Comparison of ENCODE assay signal across 21 mouse cellular contexts in genomic region chr2:105495796-105496195, GRCm38 (mm10).
A peak's percentile ranks its signal among the peaks of the same experiment; 100 is the strongest.
DNase-seq lines count a peak whose midpoint lies in the region; ATAC-seq lines count a peak whose summit lies in the region.
"Had no signal": no experiment of that assay in that cellular context is flagged by ENCODE, and none has a peak within 500 bp of the region (broad histone marks: within the 10 kb centered on the region; RNA-seq: fewer than 3 reads in every experiment).

No protein-coding gene starts in this region.

- H3K27me3 ChIP-seq in forebrain, embryonic 11.5 days (ENCODE audit: control insufficient read depth, insufficient read depth, low read length): no peaks in the 10 kb centered on the region
- H3K27me3 ChIP-seq in forebrain, embryonic 12.5 days: no peaks in the 10 kb centered on the region
- H3K27me3 ChIP-seq in kidney, embryonic 16.5 days (ENCODE audit: insufficient read depth, low read length): no peaks in the 10 kb centered on the region
- H3K27me3 ChIP-seq: embryonic facial prominence, embryonic 15.5 days; hindbrain, embryonic 13.5 days; limb, embryonic 15.5 days; midbrain, embryonic 12.5 days had no signal

- no peak for ATAC-seq in forebrain, embryonic 11.5 days (replicated peaks; ENCODE audit: low FRiP score)
- no peak for ATAC-seq in forebrain, embryonic 12.5 days (ENCODE audit: low FRiP score)
- no peak for ATAC-seq in kidney, embryonic 16.5 days (ENCODE audit: low FRiP score, low TSS enrichment)
- ATAC-seq: inflammation-experienced regulatory T-cells, adult 6 months; liver, postnatal 0 days had no signal

- DNase-seq in forebrain, embryonic 11.5 days (ENCODE audit: low spot score): peak; percentile 33
- DNase-seq in kidney, adult 11 months: peak; percentile 74
- peak; percentile 84 to 89 for DNase-seq in kidney, adult 8-10 months
- DNase-seq in kidney, postnatal 25 days: peak; percentile 90 to 91
- DNase-seq in thymus, postnatal 25 days: no peak
- DNase-seq: adrenal gland, postnatal 36 days; cerebellum, adult 8-10 months; gastrocnemius, adult 2 months; liver, postnatal 0 days; lung, postnatal 10 days; right cerebral cortex, postnatal 4 days; thymus, postnatal 14 days had no signal

- H3K36me3 ChIP-seq in forebrain, embryonic 11.5 days (ENCODE audit: control insufficient read depth, insufficient read depth, low read length): no peaks in the 10 kb centered on the region
- H3K36me3 ChIP-seq in forebrain, embryonic 12.5 days (replicated peaks): no peaks in the 10 kb centered on the region
- H3K36me3 ChIP-seq in kidney, embryonic 16.5 days (ENCODE audit: insufficient read depth, low read length): no peaks in the 10 kb centered on the region
- H3K36me3 ChIP-seq: embryonic facial prominence, embryonic 15.5 days; hindbrain, embryonic 13.5 days; limb, embryonic 15.5 days; midbrain, embryonic 12.5 days had no signal

- WGBS in forebrain, embryonic 11.5 days: 90% methylated on average over 13 of the region's 13 CpGs
- 86% methylated on average over 13 of the region's 13 CpGs for WGBS in forebrain, embryonic 12.5 days
- WGBS in kidney, embryonic 16.5 days: 63% methylated on average over 13 of the region's 13 CpGs

- H3K27ac ChIP-seq in forebrain, embryonic 11.5 days (ENCODE audit: low read depth, low read length): no peak overlapping the region
- H3K27ac ChIP-seq in forebrain, embryonic 12.5 days: no peak overlapping the region
- no peak overlapping the region for H3K27ac ChIP-seq in kidney, embryonic 16.5 days (ENCODE audit: low read length)
- H3K27ac ChIP-seq: embryonic facial prominence, embryonic 15.5 days; gastrocnemius, adult 2 months; hindbrain, embryonic 13.5 days; limb, embryonic 15.5 days; midbrain, embryonic 12.5 days; stomach, postnatal 0 days had no signal

- no peak overlapping the region for H3K9ac ChIP-seq in forebrain, embryonic 11.5 days (ENCODE audit: low read length)
- H3K9ac ChIP-seq in forebrain, embryonic 12.5 days: no peak overlapping the region
- no peak overlapping the region for H3K9ac ChIP-seq in kidney, embryonic 16.5 days (replicated peaks; ENCODE audit: low read length)
- H3K9ac ChIP-seq: embryonic facial prominence, embryonic 15.5 days; hindbrain, embryonic 13.5 days; limb, embryonic 15.5 days; liver, postnatal 0 days; midbrain, embryonic 12.5 days had no signal

- H3K4me2 ChIP-seq in forebrain, embryonic 11.5 days (ENCODE audit: low read depth, low read length, severe bottlenecking): no peak overlapping the region
- H3K4me2 ChIP-seq in forebrain, embryonic 12.5 days: no peak overlapping the region
- no peak overlapping the region for H3K4me2 ChIP-seq in kidney, embryonic 16.5 days (replicated peaks; ENCODE audit: low read depth, low read length)
- H3K4me2 ChIP-seq: embryonic facial prominence, embryonic 15.5 days; heart, embryonic 11.5 days; hindbrain, embryonic 13.5 days; limb, embryonic 15.5 days; midbrain, embryonic 12.5 days had no signal

- H3K9me3 ChIP-seq in forebrain, embryonic 11.5 days (ENCODE audit: control insufficient read depth, low read length): no peaks in the 10 kb centered on the region
- H3K9me3 ChIP-seq in forebrain, embryonic 12.5 days: no peaks in the 10 kb centered on the region
- no peaks in the 10 kb centered on the region for H3K9me3 ChIP-seq in kidney, embryonic 16.5 days (ENCODE audit: low read length)
- H3K9me3 ChIP-seq: embryonic facial prominence, embryonic 15.5 days; hindbrain, embryonic 13.5 days; limb, embryonic 15.5 days; midbrain, embryonic 12.5 days had no signal

- no peak overlapping the region for H3K4me3 ChIP-seq in forebrain, embryonic 11.5 days (ENCODE audit: low read depth, low read length)
- H3K4me3 ChIP-seq in forebrain, embryonic 12.5 days (replicated peaks): no peak overlapping the region
- no peak overlapping the region for H3K4me3 ChIP-seq in kidney, embryonic 16.5 days (ENCODE audit: low read length)
- H3K4me3 ChIP-seq: embryonic facial prominence, embryonic 15.5 days; gastrocnemius, adult 2 months; hindbrain, embryonic 13.5 days; limb, embryonic 15.5 days; midbrain, embryonic 12.5 days had no signal

- no peaks in the 10 kb centered on the region for H3K4me1 ChIP-seq in forebrain, embryonic 11.5 days (replicated peaks; ENCODE audit: control insufficient read depth, insufficient read depth, low read length)
- no peaks in the 10 kb centered on the region for H3K4me1 ChIP-seq in forebrain, embryonic 12.5 days
- no peaks in the 10 kb centered on the region for H3K4me1 ChIP-seq in kidney, embryonic 16.5 days (ENCODE audit: insufficient read depth, low read length)
- H3K4me1 ChIP-seq: embryonic facial prominence, embryonic 15.5 days; hindbrain, embryonic 13.5 days; limb, embryonic 15.5 days; midbrain, embryonic 12.5 days had no signal
